Comparison of ENCODE assay signal across 12 mouse cellular contexts in the genomic region with DNA sequence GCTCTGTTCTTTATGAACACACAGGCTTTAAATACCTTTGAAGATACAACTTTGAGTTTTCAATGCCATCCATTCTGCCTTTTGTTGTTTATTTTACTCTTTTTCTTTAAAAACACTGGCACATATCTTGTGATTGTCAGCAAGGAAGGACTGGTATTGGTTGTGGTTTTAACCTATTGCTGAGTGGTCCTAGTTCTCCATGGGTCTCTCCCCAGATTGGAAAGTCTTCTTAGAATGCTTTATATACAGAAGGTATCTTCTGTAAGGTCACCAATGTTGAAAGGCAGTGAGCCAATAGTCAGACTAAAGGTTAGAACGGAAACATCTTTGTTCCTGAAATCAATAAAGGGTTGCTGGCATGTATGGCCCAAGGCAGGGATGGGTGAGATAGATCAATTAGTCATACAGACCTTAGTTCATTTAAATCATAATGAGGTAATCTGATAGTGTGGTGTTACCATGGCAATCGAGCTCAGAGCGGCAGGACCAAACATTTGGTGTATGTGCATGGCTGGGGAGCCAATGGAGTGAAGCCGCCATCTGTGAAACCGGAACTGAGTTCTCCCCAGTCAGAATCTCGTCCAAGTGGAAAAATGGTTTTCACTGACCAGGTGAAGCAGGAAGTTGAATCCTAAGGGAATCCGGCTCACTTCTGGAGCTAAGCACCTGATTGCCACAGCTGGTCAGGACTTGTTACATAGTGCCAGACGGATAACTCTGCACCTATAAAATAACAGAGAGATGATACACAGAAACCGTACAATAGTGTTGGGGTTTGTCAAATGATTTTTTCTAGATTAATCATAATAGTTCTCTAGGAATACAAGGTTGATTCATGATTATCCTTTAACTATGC. TPM values are rescaled to one million over a fixed set of nuclear protein-coding genes. Genes with fewer than 3 reads are reported as not detected.
DNase-seq lines count a peak whose midpoint lies in the region; ATAC-seq lines count a peak whose summit lies in the region.
"Had no signal": no experiment of that assay in that cellular context is flagged by ENCODE, and none has a peak within 500 bp of the region (broad histone marks: within the 10 kb centered on the region; RNA-seq: fewer than 3 reads in every experiment).

No protein-coding gene starts in this region.

- 0 out of 2 replicates have a peak overlapping the region, but pooled peaks have one; percentile 30 for H3K27ac ChIP-seq in hindbrain, embryonic 10.5 days
- H3K27ac ChIP-seq in midbrain, embryonic 13.5 days: no peak overlapping the region
- H3K27ac ChIP-seq in heart, embryonic 12.5 days (ENCODE audit: poor library complexity, severe bottlenecking): no peak overlapping the region

- peaks cover 11% of the 10 kb centered on the region for H3K4me1 ChIP-seq in hindbrain, embryonic 10.5 days (replicated peaks)
- peaks cover 5% of the 10 kb centered on the region; the same call in 1 of the 2 replicates for H3K4me1 ChIP-seq in midbrain, embryonic 13.5 days (replicated peaks)
- H3K4me1 ChIP-seq in heart, embryonic 12.5 days (replicated peaks): no peaks in the 10 kb centered on the region

- peak; percentile 89 for ATAC-seq in midbrain, embryonic 13.5 days
- ATAC-seq in heart, embryonic 12.5 days (ENCODE audit: insufficient number of reproducible peaks, low FRiP score): no peak
- no peak for ATAC-seq in frontal cortex, adult (ENCODE audit: low TSS enrichment)

- DNase-seq in embryo, embryonic 10 days (ENCODE audit: low spot score): peak; percentile 29
- DNase-seq in embryo, embryonic 9.5 days (ENCODE audit: extremely low spot score): no peak
- peak; percentile 17 for DNase-seq in ES-CJ7 (ENCODE audit: low read depth, low spot score)
- peak; percentile 46 for DNase-seq in hindbrain, embryonic 10.5 days (ENCODE audit: low spot score)
- no peak for DNase-seq in layer of hippocampus, postnatal 25 days (ENCODE audit: extremely low spot score in 1 of 2, low spot score in 1 of 2)
- DNase-seq: cerebellum, adult 8-10 months; lung, embryonic 14.5 days; spleen, adult 18-20 months had no signal

- no peaks in the 10 kb centered on the region for H3K9me3 ChIP-seq in hindbrain, embryonic 10.5 days
- no peaks in the 10 kb centered on the region for H3K9me3 ChIP-seq in midbrain, embryonic 13.5 days
- H3K9me3 ChIP-seq in heart, embryonic 12.5 days (replicated peaks): no peaks in the 10 kb centered on the region

- no peaks in the 10 kb centered on the region for H3K27me3 ChIP-seq in hindbrain, embryonic 10.5 days (ENCODE audit: insufficient read depth, poor library complexity, severe bottlenecking)
- no peaks in the 10 kb centered on the region for H3K27me3 ChIP-seq in midbrain, embryonic 13.5 days
- H3K27me3 ChIP-seq in heart, embryonic 12.5 days (replicated peaks): no peaks in the 10 kb centered on the region

- H3K4me3 ChIP-seq in hindbrain, embryonic 10.5 days: no peak overlapping the region
- no peak overlapping the region for H3K4me3 ChIP-seq in midbrain, embryonic 13.5 days (replicated peaks)
- H3K4me3 ChIP-seq in heart, embryonic 12.5 days: no peak overlapping the region

- H3K36me3 ChIP-seq in hindbrain, embryonic 10.5 days: no peaks in the 10 kb centered on the region
- H3K36me3 ChIP-seq in midbrain, embryonic 13.5 days: no peaks in the 10 kb centered on the region
- H3K36me3 ChIP-seq in heart, embryonic 12.5 days: no peaks in the 10 kb centered on the region

- 51% methylated on average over 9 of the region's 9 CpGs for WGBS in hindbrain, embryonic 10.5 days
- WGBS in midbrain, embryonic 13.5 days: 47% methylated on average over 9 of the region's 9 CpGs
- 83% methylated on average over 9 of the region's 9 CpGs for WGBS in heart, embryonic 12.5 days

- no peak overlapping the region for H3K4me2 ChIP-seq in midbrain, embryonic 13.5 days (replicated peaks)
- no peak overlapping the region for H3K4me2 ChIP-seq in heart, embryonic 12.5 days
- H3K4me2 ChIP-seq: heart, embryonic 11.5 days; lung, embryonic 14.5 days had no signal

- H3K9ac ChIP-seq in midbrain, embryonic 13.5 days (replicated peaks): no peak overlapping the region
- H3K9ac ChIP-seq in heart, embryonic 12.5 days: no peak overlapping the region
- H3K9ac ChIP-seq: lung, embryonic 14.5 days had no signal

RNA-seq across cellular contexts. Expression of a gene that starts 20.5 kb away (rescaled TPM):
- polyA plus RNA-seq in hindbrain, embryonic 10.5 days (2016; fragmentation: Nextera tagmentation; extraction: Ambion mirVana): 66.0 and 87.0 TPM in 2 replicates
- 93.1 and 94.6 TPM in 2 replicates for polyA plus RNA-seq in midbrain, embryonic 13.5 days (2015; fragmentation: Nextera tagmentation; extraction: Ambion mirVana)
- 63.6 and 66.7 TPM in 2 replicates for polyA plus RNA-seq in heart, embryonic 12.5 days (2016; fragmentation: Nextera tagmentation; extraction: Ambion mirVana)
- total RNA-seq in layer of hippocampus, postnatal 25 days (2021): 10 to 100 TPM; 63.4 to 95.1 TPM

Comparison
In these comparisons a context has a peak if more than half of its experiments do, and no peak if none do; other contexts are left out.
1. DNase-seq: peak in embryo, embryonic 10 days (single experiment), ES-CJ7 (single experiment) and hindbrain, embryonic 10.5 days (single experiment); none in embryo, embryonic 9.5 days (single experiment) and layer of hippocampus, postnatal 25 days (0 of 2).